Mouse (Mus musculus) heart, embryonic 16.5 days (tissue): ENCODE results near the gene Spata46. TPM values are rescaled to one million over a fixed set of nuclear protein-coding genes. Genes with fewer than 3 reads are reported as not detected.

Source experiments
- ATAC-seq: fragments of 200-750 bp; cut with Nextera tagmentation; replicated peaks from 2 replicates; pipeline ENCODE4 v1.8.0; 2017; ENCODE audit warnings: moderate number of reproducible peaks; ENCODE audit not compliant: insufficient read depth, low FRiP score; ENCODE audit errors: extremely low read depth
- H3K27ac ChIP-seq: fragments of 300-500 bp; sonication (generic); 2 replicates; pipeline ENCODE4 v1.5.1; 2014; ENCODE audit warnings: mild to moderate bottlenecking, low read length, control low read depth, moderate library complexity
- H3K27me3 ChIP-seq: fragments of 300-500 bp; sonication (generic); 2 replicates; pipeline ENCODE4 v1.6.1; 2014; ENCODE audit warnings: low read length, mixed read lengths; ENCODE audit not compliant: control insufficient read depth, insufficient read depth
- H3K36me3 ChIP-seq: fragments of 300-500 bp; sonication (generic); 2 replicates; pipeline ENCODE4 v1.6.1; 2014; ENCODE audit not compliant: control insufficient read depth, insufficient read depth
- H3K4me1 ChIP-seq: fragments of 300-500 bp; sonication (generic); 2 replicates; pipeline ENCODE4 v1.6.1; 2014; ENCODE audit warnings: low read length, mixed read lengths; ENCODE audit not compliant: control insufficient read depth, insufficient read depth
- H3K4me2 ChIP-seq: fragments of 300-500 bp; sonication (generic); 2 replicates; pipeline ENCODE4 v1.6.1; 2014; ENCODE audit warnings: low read depth, mild to moderate bottlenecking, control low read depth, low read length
- H3K4me3 ChIP-seq: fragments of 300-500 bp; sonication (generic); 2 replicates; pipeline ENCODE4 v1.5.1; 2014; ENCODE audit warnings: mild to moderate bottlenecking, control low read depth, low read length
- H3K9ac ChIP-seq: fragments of 300-500 bp; sonication (generic); 2 replicates; pipeline ENCODE4 v1.6.1; 2014; ENCODE audit warnings: low read length, control low read depth
- H3K9me3 ChIP-seq: fragments of 300-500 bp; sonication (generic); replicated peaks from 2 replicates; pipeline ENCODE4 v1.6.1; 2016; ENCODE audit warnings: low read length; ENCODE audit not compliant: control insufficient read depth
- WGBS: fragments of 180-500 bp; shearing (Covaris S2); extraction: QIAGEN DNeasy Blood & Tissue Kit; methylation state at CpG from one replicate; pipeline ENCODE4 v1.1.7; 2014; 5-methylcytosine and 5-hydroxymethylcytosine counted together
- polyA plus RNA-seq: library from polyadenylated mRNA; unstranded; fragments of >200 nt; fragmentation: Nextera tagmentation; extraction: Ambion mirVana; gene quantifications from 2 replicates; pipeline ENCODE4 v1.2.1, GENCODE M21; 2015

Spata46 gene
- polyA plus RNA-seq, 1 experiment from 2014 or later, result 1.3 TPM

GRCm38 (mm10) chr1:170351080-170351479 lies 42.5 kb downstream of the Spata46 start:
- H3K4me2 ChIP-seq, result no peak overlapping the region
- no peaks in the 10 kb centered on the region for H3K36me3 ChIP-seq
- no peaks in the 10 kb centered on the region for H3K9me3 ChIP-seq
- no peak overlapping the region for H3K27ac ChIP-seq
- no peaks in the 10 kb centered on the region for H3K4me1 ChIP-seq
- H3K4me3 ChIP-seq, result no peak overlapping the region
- no peaks in the 10 kb centered on the region for H3K27me3 ChIP-seq
- H3K9ac ChIP-seq, result no peak overlapping the region
- no peak for ATAC-seq

- H3K36me3 ChIP-seq, result no peaks in the 10 kb centered on the region
- H3K4me2 ChIP-seq, result no peak overlapping the region
- WGBS, result 64% methylated on average over 3 of the region's 3 CpGs
- H3K9me3 ChIP-seq, result no peaks in the 10 kb centered on the region
- no peak for ATAC-seq
- no peak overlapping the region for H3K27ac ChIP-seq
- H3K9ac ChIP-seq, result no peak overlapping the region
- no peak overlapping the region for H3K4me3 ChIP-seq
- H3K27me3 ChIP-seq, result no peaks in the 10 kb centered on the region
- no peaks in the 10 kb centered on the region for H3K4me1 ChIP-seq
Observed at GRCm38 (mm10) chr1:170353335-170353734, 44.7 kb downstream of the Spata46 start.

- 73% methylated on average over 10 of the region's 10 CpGs for WGBS
- Histone ChIP-seq H3K27me3 (no peaks in the 10 kb centered on the region), H3K4me2 (no peak overlapping the region)
Observed at GRCm38 (mm10) chr1:170360183-170360915, 51.7 kb downstream of the Spata46 start.

More at GRCm38 (mm10) chr1:170360183-170360915, 51.7 kb downstream of the Spata46 start:
- no peaks in the 10 kb centered on the region for H3K9me3 ChIP-seq
- ATAC-seq, result no peak
- H3K27ac ChIP-seq, result no peak overlapping the region
- H3K4me3 ChIP-seq, result no peak overlapping the region
- no peaks in the 10 kb centered on the region for H3K36me3 ChIP-seq
- no peak overlapping the region for H3K9ac ChIP-seq
- H3K4me1 ChIP-seq, result no peaks in the 10 kb centered on the region

Other genes starting within 250 kb of the Spata46 start
- gene Ddr2, start 198.0 kb upstream of the Spata46 start, polyA plus RNA-seq, result 10.6 and 13.1 TPM in 2 replicates
- gene Uap1, start 133.8 kb upstream of the Spata46 start, polyA plus RNA-seq, result 42.4 and 48.8 TPM in 2 replicates
- gene Uhmk1, start 93.4 kb upstream of the Spata46 start, polyA plus RNA-seq, result 4.6 and 5.0 TPM in 2 replicates
- gene Sh2d1b2, start 76.1 kb upstream of the Spata46 start, polyA plus RNA-seq, result not detected in 2 replicates
- gene Sh2d1b1, start 31.5 kb upstream of the Spata46 start, polyA plus RNA-seq, result 0.26 and 0.39 TPM in 2 replicates
- gene Gm7694, start 2.5 kb upstream of the Spata46 start, polyA plus RNA-seq, result 4.0 and 4.6 TPM in 2 replicates